Mouse (Mus musculus) retina, postnatal 7 days (tissue): ENCODE data around the gene Ddr2.

Experiments used
- DNase-seq: peaks from one replicate; pipeline ENCODE4 v3.0.0-alpha.2; 2012; ENCODE audit warnings: low read depth, low spot score

Gene Ddr2

GRCm38 (mm10) chr1:170110516-170111332 lies at the start of gene Ddr2:
Gene Ddr2 (minus strand): TSS chr1:170110762.
- DNase-seq: no peak

- no peak for DNase-seq
Observed at GRCm38 (mm10) chr1:170159707-170160106, 49.1 kb upstream of the Ddr2 start.

- no peak for DNase-seq
Observed at GRCm38 (mm10) chr1:170155761-170156160, 45.2 kb upstream of the Ddr2 start.

GRCm38 (mm10) chr1:170155298-170155697 lies 44.7 kb upstream of the Ddr2 start:
- no peak for DNase-seq

- DNase-seq: no peak
Observed at GRCm38 (mm10) chr1:170153986-170154385, 43.4 kb upstream of the Ddr2 start.

- DNase-seq: no peak
Observed at GRCm38 (mm10) chr1:170152552-170152951, 42.0 kb upstream of the Ddr2 start.

- DNase-seq: no peak
Observed at GRCm38 (mm10) chr1:170150870-170151269, 40.3 kb upstream of the Ddr2 start.

GRCm38 (mm10) chr1:170149756-170150155 lies 39.2 kb upstream of the Ddr2 start:
- no peak for DNase-seq

- no peak for DNase-seq
Observed at GRCm38 (mm10) chr1:170148536-170148935, 38.0 kb upstream of the Ddr2 start.

GRCm38 (mm10) chr1:170147651-170148448 lies 37.3 kb upstream of the Ddr2 start:
- DNase-seq: no peak

GRCm38 (mm10) chr1:170145606-170146005 lies 35.0 kb upstream of the Ddr2 start:
- DNase-seq: no peak

GRCm38 (mm10) chr1:170142256-170142871 lies 31.8 kb upstream of the Ddr2 start:
- no peak for DNase-seq

- DNase-seq: no peak
Observed at GRCm38 (mm10) chr1:170141626-170142025, 31.1 kb upstream of the Ddr2 start.

- DNase-seq: peak; percentile 24
Observed at GRCm38 (mm10) chr1:170136351-170137009, 25.9 kb upstream of the Ddr2 start.

GRCm38 (mm10) chr1:170134264-170134663 lies 23.7 kb upstream of the Ddr2 start:
- no peak for DNase-seq

- no peak for DNase-seq
Observed at GRCm38 (mm10) chr1:170130962-170131361, 20.4 kb upstream of the Ddr2 start.

- no peak for DNase-seq
Observed at GRCm38 (mm10) chr1:170124644-170125043, 14.1 kb upstream of the Ddr2 start.

GRCm38 (mm10) chr1:170113616-170114015 lies 3.1 kb upstream of the Ddr2 start:
- DNase-seq: no peak

GRCm38 (mm10) chr1:170112261-170112660 lies 1.7 kb upstream of the Ddr2 start:
- DNase-seq: no peak

- no peak for DNase-seq
Observed at GRCm38 (mm10) chr1:170111651-170112226, 1.2 kb upstream of the Ddr2 start.

GRCm38 (mm10) chr1:170109776-170110515 lies 616 bp downstream of the Ddr2 start:
- no peak for DNase-seq
